Mouse (Mus musculus) cerebellum, adult (tissue): Measurements from ENCODE around the gene Bcap31.

Source experiments
- ATAC-seq: cut with Nextera tagmentation; 2 replicates; pipeline ENCODE4 v1.9.2; 2017; ENCODE audit warnings: mild to moderate bottlenecking, moderate library complexity, mixed read lengths; ENCODE audit not compliant: insufficient number of reproducible peaks, low FRiP score, low TSS enrichment

Gene Bcap31

GRCm38 (mm10) chrX:73637415-73637814 lies 78.6 kb downstream of the Bcap31 start:
- ATAC-seq: no peak
